Mouse (Mus musculus): Measurements from ENCODE around the gene 1110051M20Rik.

1110051M20Rik gene

DNA sequence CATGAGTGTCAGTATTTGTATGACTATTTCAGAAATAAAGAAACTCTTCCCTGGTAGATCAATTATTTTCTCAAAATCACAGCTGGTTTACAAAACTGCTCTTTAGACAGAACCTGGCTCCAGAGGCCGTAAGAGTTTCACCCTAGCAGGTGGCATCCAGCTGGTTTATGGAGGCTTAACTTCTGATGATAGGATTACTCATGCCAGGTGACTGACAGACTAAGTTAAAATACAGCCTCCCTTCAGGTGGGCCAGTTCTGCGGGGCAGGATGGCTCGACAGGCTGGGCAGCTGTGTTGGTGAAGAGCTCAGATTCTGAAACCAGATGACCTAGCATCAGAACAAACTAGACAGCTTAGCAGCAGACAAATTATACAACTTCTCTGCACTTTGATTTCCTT, 135.0 kb downstream of the 1110051M20Rik start:
- no peak for DNase-seq (ENCODE audit: extremely low read depth, low read depth, low spot score)

- no peak for DNase-seq (ENCODE audit: extremely low read depth, low read depth, low spot score)
These were observed 135.8 kb downstream of the 1110051M20Rik start for GRCm38 (mm10) chr2:91308680-91309079.

DNA sequence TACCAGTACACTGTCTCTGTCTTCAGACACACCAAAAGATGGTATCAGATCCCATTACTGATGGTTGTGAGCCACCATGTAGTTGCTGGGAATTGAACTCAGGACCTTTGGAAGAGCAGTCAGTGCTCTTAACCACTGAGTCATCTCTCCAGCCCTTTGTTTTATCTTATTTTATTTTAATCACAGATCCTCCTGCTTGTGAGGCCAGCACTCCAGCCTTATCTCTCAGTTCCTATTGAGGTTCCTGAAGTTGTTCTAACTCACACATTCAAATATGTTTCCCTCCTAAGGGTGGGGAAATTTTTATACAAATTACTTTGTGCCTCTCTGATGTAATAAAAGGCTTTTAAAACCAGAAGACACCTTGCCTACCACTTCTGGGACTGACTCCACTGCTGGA, 137.9 kb downstream of the 1110051M20Rik start:
- DNase-seq (ENCODE audit: extremely low read depth, low read depth, low spot score), result no peak

DNA sequence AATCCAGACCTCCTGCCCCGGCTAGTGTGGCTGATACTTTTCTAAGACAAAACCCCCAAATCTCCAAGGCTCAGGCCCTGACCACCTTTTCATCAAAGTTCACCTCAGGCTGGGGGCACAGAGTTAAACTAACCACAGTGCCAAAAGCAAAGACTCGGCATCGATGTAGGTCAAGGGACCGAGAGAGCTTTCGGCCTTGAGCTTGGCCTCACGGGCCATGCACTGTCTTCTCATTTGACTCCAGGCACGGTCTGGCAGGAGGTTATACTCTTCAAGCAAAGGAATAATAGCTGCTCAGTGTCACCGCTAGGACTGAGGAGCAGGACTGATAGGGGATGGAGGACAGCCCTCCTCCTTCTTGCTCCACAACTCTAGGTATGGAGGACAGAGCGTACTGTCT, 138.6 kb downstream of the 1110051M20Rik start:
- DNase-seq (ENCODE audit: extremely low read depth, low read depth, low spot score), result no peak

DNA sequence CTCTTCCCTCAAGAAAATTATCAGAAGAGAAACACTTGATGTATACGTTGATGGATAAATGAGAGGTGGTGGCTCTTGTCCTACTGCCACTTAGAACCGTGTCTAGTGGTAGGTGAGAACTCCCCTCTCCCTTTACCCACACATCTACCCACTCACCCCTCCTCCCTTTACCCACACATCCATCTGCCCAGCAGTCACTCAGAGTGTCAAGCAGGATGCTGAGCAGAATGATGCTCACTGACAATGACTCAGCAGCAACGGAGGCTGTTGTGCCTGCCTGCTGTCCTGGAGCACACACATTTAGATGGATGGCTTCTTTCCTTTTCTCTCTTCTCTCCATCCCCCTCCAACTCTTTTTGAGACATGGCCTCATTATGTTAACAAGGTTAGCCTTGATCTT, 141.7 kb downstream of the 1110051M20Rik start:
- DNase-seq (ENCODE audit: extremely low read depth, low read depth, low spot score), result no peak

DNA sequence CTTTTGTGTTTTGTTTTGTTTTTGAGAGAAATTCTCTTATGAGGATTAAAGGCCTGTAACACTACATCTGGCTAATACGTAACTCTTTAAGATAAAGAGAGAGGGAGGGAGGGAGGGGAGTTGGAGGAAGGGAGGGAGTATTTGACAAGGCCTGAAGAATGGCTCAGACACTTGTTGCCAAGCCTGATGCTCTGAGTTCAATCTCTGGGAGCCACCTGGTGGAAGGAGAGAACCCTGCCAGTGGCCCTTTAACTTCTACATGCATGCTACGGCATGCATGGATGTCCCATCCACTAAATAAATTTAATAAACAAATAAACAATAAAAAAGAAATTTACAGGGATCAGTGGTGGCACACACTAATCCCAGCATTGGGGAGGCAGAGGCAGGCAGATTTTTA, 142.7 kb downstream of the 1110051M20Rik start:
- DNase-seq (ENCODE audit: extremely low read depth, low read depth, low spot score), result no peak

DNA sequence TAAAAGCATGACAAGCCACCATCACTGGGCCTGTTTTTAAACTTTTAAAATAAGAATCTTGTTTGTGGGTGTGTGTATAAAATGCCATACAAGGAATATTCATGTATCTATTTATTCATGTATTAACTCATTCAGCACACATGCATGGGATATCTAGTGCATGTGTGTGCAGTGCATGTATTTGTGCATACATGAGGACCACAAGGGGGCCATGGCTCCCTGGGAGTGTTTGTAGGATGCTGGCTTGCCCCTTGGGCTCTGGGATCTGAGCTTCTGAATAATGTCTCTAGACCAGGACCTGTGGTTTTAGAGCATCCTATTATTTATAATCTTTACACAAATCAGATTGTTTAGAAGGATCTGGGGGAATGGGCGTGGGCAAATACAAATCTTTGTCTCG, 143.7 kb downstream of the 1110051M20Rik start:
- DNase-seq (ENCODE audit: extremely low read depth, low read depth, low spot score), result no peak

DNA sequence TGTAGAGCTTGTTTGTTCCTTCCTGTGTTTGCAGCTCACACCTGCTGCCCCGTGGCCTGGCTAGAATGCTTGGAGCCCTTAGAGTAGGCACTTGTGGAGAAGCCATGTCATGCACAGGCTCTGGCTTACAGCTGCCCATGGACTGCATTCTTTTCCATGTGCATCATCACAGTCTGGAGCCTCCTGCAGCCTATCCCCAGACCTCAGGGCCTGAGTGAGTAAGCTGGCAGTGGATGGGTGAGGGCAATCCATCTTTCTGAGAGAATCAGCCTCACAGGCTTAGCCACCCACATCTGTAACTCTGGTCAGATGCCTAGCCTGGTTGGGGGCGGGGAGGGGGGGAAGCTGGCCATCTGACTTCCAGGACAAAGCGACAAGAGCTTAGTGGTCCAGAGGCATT, 145.3 kb downstream of the 1110051M20Rik start:
- no peak for DNase-seq (ENCODE audit: extremely low read depth, low read depth, low spot score)

GRCm38 (mm10) chr2:91295895-91296294, 148.6 kb downstream of the 1110051M20Rik start:
- no peak for DNase-seq (ENCODE audit: extremely low read depth, low read depth, low spot score)

DNA sequence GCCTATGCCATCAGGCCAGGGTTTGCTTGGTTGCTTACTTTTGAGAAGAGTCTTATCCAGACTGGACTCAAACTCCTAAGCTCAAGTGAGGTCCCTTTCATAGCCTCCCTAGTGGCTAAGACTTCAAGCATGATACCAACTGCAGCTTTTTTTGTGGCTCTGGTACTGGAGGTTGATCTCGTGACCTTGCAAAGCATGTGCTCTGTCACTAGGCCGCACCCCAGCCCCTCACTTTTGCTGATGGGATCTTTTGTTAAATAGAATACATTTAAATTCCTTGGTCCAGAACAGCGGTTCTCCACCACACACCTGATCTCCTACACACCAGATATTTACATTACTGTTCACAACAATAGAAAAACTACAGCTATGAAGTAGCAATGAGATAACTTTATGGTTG, 150.3 kb downstream of the 1110051M20Rik start:
- DNase-seq (ENCODE audit: extremely low read depth, low read depth, low spot score), result no peak

GRCm38 (mm10) chr2:91291197-91292007, 153.1 kb downstream of the 1110051M20Rik start:
- DNase-seq (ENCODE audit: extremely low read depth, low read depth, low spot score), result no peak

DNA sequence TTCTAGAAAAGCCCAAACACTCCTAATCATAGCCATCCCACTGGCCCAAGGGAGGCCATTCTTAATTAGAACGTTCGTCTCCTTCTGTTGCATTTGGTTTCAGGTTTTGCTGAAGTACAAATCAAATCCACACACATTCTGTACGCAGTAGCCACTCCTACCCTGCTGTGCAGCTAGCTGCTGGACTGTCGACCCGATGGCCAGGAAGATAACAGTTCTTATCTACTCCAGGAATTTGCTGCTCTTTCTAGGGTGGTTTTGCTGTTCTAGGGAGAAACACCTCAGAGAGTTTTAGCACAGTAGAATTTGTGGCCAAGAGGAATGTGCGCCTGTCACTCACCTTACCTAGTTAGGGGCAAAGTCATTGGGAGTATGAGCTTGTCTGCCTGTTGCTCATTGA, 156.9 kb downstream of the 1110051M20Rik start:
- DNase-seq (ENCODE audit: extremely low read depth, low read depth, low spot score), result no peak

DNA sequence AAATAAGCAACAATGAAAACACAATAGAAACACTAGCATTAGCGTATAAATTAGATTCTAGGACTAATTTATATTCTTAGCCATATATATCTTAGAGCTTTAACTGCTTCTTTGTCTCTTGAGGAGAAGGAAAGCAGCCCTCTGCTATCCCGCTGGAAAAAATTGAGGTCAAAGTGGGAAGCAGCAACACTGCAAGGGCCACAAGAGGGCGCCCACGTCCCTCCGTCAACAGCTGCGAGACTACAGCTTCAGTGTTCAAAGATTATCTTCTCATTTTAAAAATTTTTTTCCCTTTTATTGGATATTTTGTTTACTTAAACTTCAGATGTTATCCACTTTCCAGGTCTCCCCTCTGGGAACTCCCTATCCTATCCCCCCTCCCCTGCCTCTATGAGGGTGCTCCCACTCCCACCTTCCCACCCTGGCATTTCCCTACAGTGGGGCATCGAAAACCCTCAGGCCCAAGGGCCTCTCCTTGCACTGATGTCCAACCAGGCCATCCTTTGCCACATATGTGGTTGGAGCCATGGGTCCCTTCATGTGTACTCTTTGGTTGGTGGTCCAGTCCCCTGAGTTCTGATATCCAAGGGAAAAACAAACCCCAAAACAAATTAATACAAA, 158.5 kb downstream of the 1110051M20Rik start:
- DNase-seq (ENCODE audit: extremely low read depth, low read depth, low spot score), result no peak

- DNase-seq (ENCODE audit: extremely low read depth, low read depth, low spot score), result no peak
These were observed 159.9 kb downstream of the 1110051M20Rik start for GRCm38 (mm10) chr2:91284375-91285199.

GRCm38 (mm10) chr2:91283972-91284371, 160.5 kb downstream of the 1110051M20Rik start:
- DNase-seq (ENCODE audit: extremely low read depth, low read depth, low spot score), result no peak

DNA sequence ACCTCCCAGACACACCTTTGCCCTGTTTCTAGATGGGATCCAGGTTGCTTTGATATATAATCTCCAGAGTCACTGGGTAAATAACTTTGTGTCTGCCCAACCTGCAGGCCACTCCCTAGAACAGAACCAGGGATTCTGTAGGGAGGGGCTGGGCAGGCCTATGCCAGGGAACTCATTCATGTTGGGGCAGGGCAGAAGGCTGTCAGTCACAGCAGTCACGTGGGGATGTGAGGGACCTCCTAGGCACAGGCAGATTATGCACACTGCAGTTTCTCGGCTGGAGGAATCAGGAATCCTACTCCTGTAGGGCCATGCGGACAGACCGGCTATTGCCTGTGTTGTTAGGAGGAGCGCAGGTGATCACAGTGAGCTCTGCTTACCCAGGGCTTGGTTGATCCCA, 163.1 kb downstream of the 1110051M20Rik start:
- DNase-seq (ENCODE audit: extremely low read depth, low read depth, low spot score), result no peak

- no peak for DNase-seq (ENCODE audit: extremely low read depth, low read depth, low spot score)
These were observed 165.1 kb downstream of the 1110051M20Rik start for GRCm38 (mm10) chr2:91279372-91279755.

GRCm38 (mm10) chr2:91278749-91279371, 165.6 kb downstream of the 1110051M20Rik start:
- no peak for DNase-seq (ENCODE audit: extremely low read depth, low read depth, low spot score)

DNA sequence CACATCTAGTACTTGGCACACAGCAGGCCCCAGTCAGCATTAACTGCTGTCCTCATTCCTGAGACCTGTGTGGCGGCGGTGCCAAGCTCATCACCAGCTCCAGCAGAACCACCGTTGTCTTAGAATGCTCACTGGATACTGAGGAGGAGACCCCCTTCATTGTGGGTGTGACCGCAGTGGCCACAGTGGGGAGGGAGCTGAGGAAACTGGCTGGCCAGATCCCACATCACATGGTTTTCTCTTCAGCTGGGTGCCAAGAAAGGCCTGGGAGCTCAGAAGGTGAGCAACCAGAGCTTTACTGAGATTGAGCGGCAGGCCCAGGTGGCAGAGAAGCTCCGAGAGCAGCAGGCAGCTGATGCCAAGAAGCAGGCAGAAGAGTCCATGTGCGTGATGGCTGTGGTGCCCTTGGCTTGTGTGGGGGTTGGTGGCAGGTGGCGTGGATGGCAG, 174.8 kb downstream of the 1110051M20Rik start:
- no peak for DNase-seq (ENCODE audit: extremely low read depth, low read depth, low spot score)

- no peak for DNase-seq (ENCODE audit: extremely low read depth, low read depth, low spot score)
These were observed 175.8 kb downstream of the 1110051M20Rik start for GRCm38 (mm10) chr2:91268706-91269105.

DNA sequence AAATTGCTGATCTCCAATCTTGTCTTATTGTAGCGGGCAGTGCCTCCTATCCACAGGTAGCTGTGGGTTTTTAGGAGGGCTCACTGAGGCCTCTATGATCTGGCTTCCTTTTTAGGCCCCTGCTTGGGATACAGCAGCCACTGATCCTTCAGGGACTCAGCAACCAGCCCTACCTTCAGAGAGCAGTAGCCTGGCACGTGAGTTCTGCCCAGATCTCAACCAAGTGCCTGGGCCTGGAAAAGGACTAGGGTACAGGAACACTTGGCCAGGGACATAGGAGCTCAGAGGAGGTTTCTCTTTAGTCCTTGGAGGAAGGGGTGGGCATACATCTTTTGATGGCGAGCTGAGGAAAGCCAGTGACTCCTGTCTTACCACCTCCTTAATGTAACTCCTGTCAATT, 176.5 kb downstream of the 1110051M20Rik start:
- no peak for DNase-seq (ENCODE audit: extremely low read depth, low read depth, low spot score)

Data from fat pad, adult 2 months (tissue).